Mouse (Mus musculus): ENCODE results near the gene Brpf3.

GRCm38 (mm10) chr17:28814529-28815097 is 13.7 kb downstream of the Brpf3 start:
- TF ChIP-seq GATA1 (IDR thresholded peaks at IDR 0.05; ENCODE audit: borderline replicate concordance, low read length) = no peak
- TF ChIP-seq FLI1 (IDR thresholded peaks at IDR 0.05; ENCODE audit: low read length) = no peak

Data from megakaryocyte, embryonic 14.5 days (primary cell).